Mouse (Mus musculus) liver, embryonic 11.5 days (tissue): ENCODE results near the gene Lrrc61. TPM values are rescaled to one million over a fixed set of nuclear protein-coding genes. Genes with fewer than 3 reads are reported as not detected.
A peak's percentile ranks its signal among the peaks of the same experiment; 100 is the strongest.
"Not testable (repeated sequence)": the region's sequence is repeated elsewhere in the genome, so short reads cannot be mapped to it uniquely, and the experiment has no call there.

Experiments
- ATAC-seq: fragments of 200-750 bp; cut with Nextera tagmentation; replicated peaks from 2 replicates; pipeline ENCODE4 v1.8.0; 2017; ENCODE audit warnings: moderate number of reproducible peaks, mild to moderate bottlenecking, moderate TSS enrichment, moderate library complexity; ENCODE audit not compliant: low FRiP score
- DNase-seq: peaks from one replicate; pipeline ENCODE4 v3.0.0-alpha.2; 2017; ENCODE audit warnings: low spot score
- H3K27ac ChIP-seq: fragments of 300-500 bp; sonication (generic); 2 replicates; pipeline ENCODE4 v1.5.1; 2014; ENCODE audit warnings: mild to moderate bottlenecking, low read depth, low read length, control low read depth
- H3K27me3 ChIP-seq: fragments of 300-500 bp; sonication (generic); replicated peaks from 2 replicates; pipeline ENCODE4 v1.6.1; 2014; ENCODE audit warnings: low read length, mixed read lengths; ENCODE audit not compliant: control insufficient read depth, insufficient read depth
- H3K36me3 ChIP-seq: fragments of 300-500 bp; sonication (generic); 2 replicates; pipeline ENCODE4 v1.6.1; 2014; ENCODE audit warnings: mild to moderate bottlenecking, low read length, moderate library complexity, mixed read lengths; ENCODE audit not compliant: control insufficient read depth, insufficient read depth
- H3K4me1 ChIP-seq: fragments of 300-500 bp; sonication (generic); replicated peaks from 2 replicates; pipeline ENCODE4 v1.6.1; 2014; ENCODE audit warnings: low read length, mixed read lengths; ENCODE audit not compliant: control insufficient read depth, insufficient read depth
- H3K4me2 ChIP-seq: fragments of 300-500 bp; sonication (generic); 2 replicates; pipeline ENCODE4 v1.6.1; 2014; ENCODE audit warnings: mild to moderate bottlenecking, control low read depth, moderate library complexity
- H3K4me3 ChIP-seq: fragments of 300-500 bp; sonication (generic); 2 replicates; pipeline ENCODE4 v1.5.1; 2014; ENCODE audit warnings: low read depth, low read length, control low read depth
- H3K9ac ChIP-seq: fragments of 300-500 bp; sonication (generic); 2 replicates; pipeline ENCODE4 v1.6.1; 2014; ENCODE audit warnings: low read depth, low read length, control low read depth
- H3K9me3 ChIP-seq: fragments of 300-500 bp; sonication (generic); 2 replicates; pipeline ENCODE4 v1.6.1; 2016; ENCODE audit warnings: low read length, inconsistent platforms, mixed read lengths; ENCODE audit not compliant: control insufficient read depth
- WGBS: fragments of 180-500 bp; shearing (Covaris S2); extraction: QIAGEN DNeasy Blood & Tissue Kit; methylation state at CpG from one replicate; pipeline ENCODE4 v1.1.7; 2014; 5-methylcytosine and 5-hydroxymethylcytosine counted together
- polyA plus RNA-seq: library from polyadenylated mRNA; unstranded; fragments of >200 nt; fragmentation: Nextera tagmentation; extraction: Ambion mirVana; gene quantifications from 2 replicates; pipeline ENCODE4 v1.2.1, GENCODE M21; 2014

The Lrrc61 gene
- polyA plus RNA-seq, result 4.6 and 4.9 TPM in 2 replicates

DNA sequence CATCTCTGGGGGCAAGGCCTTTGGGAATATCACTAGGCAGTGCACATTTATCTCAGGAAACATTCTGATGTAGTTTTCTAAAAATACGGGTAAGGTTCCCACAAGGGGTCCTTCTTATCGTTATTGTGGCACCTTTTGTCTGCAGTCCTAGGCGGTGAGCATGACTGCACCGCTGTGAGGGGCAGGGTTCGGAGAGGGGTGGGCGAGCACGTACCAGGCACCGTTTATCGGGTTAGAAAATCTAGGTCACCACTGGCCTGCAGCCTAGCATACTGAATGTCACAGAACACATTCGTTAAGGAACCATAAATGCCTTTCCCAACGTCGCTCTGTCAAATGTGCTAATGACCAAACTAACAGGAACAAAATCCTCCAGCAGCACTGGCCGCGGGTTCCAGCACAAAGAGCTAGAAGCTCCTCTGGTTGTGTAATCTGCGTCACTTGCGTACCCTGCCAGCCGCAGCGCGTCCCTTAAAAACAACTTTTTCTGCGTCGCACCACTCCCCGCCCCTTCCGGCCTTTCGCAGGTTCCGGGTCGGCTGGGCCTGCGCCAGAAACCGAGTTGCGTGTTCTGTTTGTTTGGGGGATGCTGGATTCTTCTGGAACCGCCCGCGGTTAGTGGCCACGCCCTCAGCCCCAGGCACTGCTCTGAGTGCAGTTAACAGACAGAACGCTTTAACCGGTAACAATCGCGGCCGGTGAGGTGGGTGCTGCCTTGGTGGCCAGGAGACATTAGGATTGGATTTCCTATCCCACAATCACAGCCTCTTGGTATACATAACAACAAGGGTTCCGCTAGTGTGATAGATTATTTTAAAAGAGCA is at the start of gene Lrrc61:
Gene Lrrc61 (plus strand): TSS at position 517 of the 824 bp plus-strand sequence.
- Histone ChIP-seq H3K4me3 (peak within 1 kb of the TSS; percentile 43), H3K4me1 (peaks cover 2% of the 10 kb centered on the region; the same call in 1 of the 2 replicates), H3K27me3 (no peaks in the 10 kb centered on the region), H3K9ac (peak within 1 kb of the TSS; percentile 64), H3K36me3 (no peaks in the 10 kb centered on the region), H3K27ac (peak within 1 kb of the TSS; percentile 68; the same call in 1 of the 2 replicates), H3K9me3 (no peaks in the 10 kb centered on the region), H3K4me2 (peak within 1 kb of the TSS; percentile 74)
- under 1% methylated on average over 39 of the region's 39 CpGs for WGBS
- peak; percentile 89 for DNase-seq
- peak; percentile 90 for ATAC-seq

DNA sequence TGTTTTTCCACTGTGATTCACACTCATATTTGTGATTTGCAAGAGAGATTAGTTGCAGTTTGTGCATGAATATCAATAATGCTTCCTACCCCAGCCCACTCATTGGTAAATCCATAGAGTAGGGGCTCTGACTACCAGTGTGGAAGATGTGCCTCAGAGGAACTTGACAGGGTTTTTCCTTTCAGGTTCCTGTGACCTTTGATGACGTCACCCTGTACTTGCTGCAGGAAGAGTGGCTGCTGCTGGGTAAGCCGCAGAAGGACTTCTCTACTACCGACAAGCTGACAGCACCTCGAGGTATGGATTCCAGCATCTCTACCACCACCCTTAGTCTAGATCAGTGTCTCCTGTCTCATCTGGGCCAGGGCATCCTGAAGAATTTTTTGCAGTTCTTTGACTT is 46.5 kb upstream of the Lrrc61 start:
- 60% methylated on average over 4 of the region's 4 CpGs for WGBS
- Histone ChIP-seq H3K27me3 (no peaks in the 10 kb centered on the region), H3K36me3 (peaks cover 9% of the 10 kb centered on the region; the same call in 1 of the 2 replicates), H3K4me1 (no peaks in the 10 kb centered on the region; the same call in 1 of the 2 replicates), H3K4me2 (no peak overlapping the region), H3K27ac (no peak overlapping the region), H3K9me3 (no peaks in the 10 kb centered on the region), H3K4me3 (no peak overlapping the region), H3K9ac (no peak overlapping the region)
- ATAC-seq (no peak), DNase-seq (no peak)

DNA sequence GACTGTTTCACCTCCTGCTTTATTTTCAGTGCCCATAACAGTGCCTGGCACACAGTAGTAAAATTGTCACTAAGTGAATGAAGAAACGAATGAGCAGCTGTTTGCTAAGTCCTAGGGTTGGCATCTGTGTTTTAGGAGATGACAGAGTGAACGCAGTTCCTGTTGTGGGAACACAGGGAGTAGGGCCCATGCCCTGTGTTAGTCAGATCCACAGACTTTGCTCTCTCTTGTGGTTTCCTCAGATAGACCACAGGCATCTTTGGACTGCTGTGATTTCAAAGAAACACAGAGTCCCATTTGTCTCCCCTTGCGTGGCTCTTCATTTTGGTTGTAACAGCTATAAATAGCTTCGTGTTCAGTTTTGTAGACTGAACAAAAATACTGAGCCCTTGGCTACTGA is 44.2 kb upstream of the Lrrc61 start:
- WGBS, result 71% methylated on average over 4 of the region's 4 CpGs
- no peak for ATAC-seq
- no peak overlapping the region for H3K27ac ChIP-seq
- H3K4me1 ChIP-seq, result no peaks in the 10 kb centered on the region
- H3K4me3 ChIP-seq, result no peak overlapping the region
- H3K4me2 ChIP-seq, result no peak overlapping the region
- peaks cover 15% of the 10 kb centered on the region; the same call in 1 of the 2 replicates for H3K36me3 ChIP-seq
- H3K9me3 ChIP-seq, result no peaks in the 10 kb centered on the region
- no peak for DNase-seq
- H3K9ac ChIP-seq, result no peak overlapping the region
- H3K27me3 ChIP-seq, result no peaks in the 10 kb centered on the region

DNA sequence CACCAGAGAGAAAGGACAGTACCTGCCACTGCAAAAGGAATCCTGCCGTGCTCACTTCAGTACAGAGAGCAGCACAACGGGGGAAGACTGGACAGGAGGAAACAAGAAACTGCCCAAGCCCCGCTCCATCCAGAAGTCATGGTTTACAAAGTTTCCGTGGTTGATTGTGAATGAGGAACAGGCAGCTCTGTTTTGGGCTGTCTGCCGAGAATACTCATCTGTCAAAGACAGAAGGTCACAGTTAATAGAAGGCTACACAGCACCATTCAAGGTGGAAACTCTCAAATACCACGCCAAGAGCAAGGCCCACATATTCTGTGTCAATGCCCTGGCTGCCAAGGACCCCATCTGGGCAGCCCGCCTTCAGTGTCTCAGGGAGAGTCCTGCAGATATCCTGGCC is 42.7 kb upstream of the Lrrc61 start:
- ATAC-seq (no peak), DNase-seq (no peak)
- WGBS, result 67% methylated on average over 7 of the region's 7 CpGs
- no peak overlapping the region for H3K27ac ChIP-seq
- no peaks in the 10 kb centered on the region for H3K9me3 ChIP-seq
- no peak overlapping the region for H3K4me3 ChIP-seq
- peaks cover 23% of the 10 kb centered on the region; the same call in 1 of the 2 replicates for H3K36me3 ChIP-seq
- H3K27me3 ChIP-seq, result no peaks in the 10 kb centered on the region
- no peaks in the 10 kb centered on the region for H3K4me1 ChIP-seq
- no peak overlapping the region for H3K4me2 ChIP-seq
- no peak overlapping the region for H3K9ac ChIP-seq

DNA sequence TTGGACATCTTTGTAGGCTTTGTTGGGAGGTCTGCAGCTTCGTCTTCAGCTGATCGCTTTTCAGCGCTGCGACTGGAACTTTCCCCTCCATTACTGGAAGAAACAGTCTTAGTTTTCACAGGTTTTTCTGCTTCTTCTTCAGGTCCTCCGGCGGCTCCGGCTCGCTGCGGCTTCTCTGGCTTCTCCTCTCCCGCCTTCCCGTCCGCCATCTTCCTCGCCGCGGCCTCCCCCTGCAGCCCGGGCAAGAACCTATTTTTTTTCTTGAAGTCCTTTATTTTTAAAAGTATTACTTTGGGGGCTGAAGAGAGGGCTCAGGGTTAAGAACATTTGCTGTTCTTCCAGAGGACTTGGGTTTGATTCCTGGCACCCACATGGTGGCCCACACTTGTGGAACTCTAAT is 29.7 kb upstream of the Lrrc61 start:
- H3K4me3 ChIP-seq, H3K4me2 ChIP-seq, H3K27me3 ChIP-seq, DNase-seq, H3K9me3 ChIP-seq, H3K27ac ChIP-seq, H3K4me1 ChIP-seq, H3K36me3 ChIP-seq, ATAC-seq, H3K9ac ChIP-seq: not testable (repeated sequence)
- 89% methylated on average over 12 of the region's 16 CpGs for WGBS

DNA sequence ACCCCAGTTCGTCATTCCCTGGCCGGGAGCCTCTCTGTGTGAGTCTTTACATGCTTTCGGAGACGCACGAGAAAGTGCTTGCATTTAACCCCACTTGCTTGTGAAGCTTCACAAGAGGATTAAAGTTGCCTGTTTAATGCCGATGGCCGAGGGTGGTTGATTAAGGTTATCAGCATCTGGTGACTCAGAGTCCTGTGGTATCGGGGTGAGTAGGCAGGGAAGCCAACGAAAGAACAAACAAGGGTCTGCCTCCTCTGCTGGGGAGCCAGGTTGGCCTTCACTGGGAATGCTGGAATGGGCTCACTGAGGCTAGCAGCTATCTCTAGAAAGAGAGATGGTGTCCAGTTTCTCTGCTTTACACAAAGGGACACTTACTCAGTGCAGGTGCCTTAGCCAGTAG is 26.7 kb upstream of the Lrrc61 start:
- WGBS, result 72% methylated on average over 9 of the region's 9 CpGs
- Histone ChIP-seq H3K9ac (no peak overlapping the region), H3K4me2 (no peak overlapping the region), H3K4me3 (no peak overlapping the region), H3K4me1 (no peaks in the 10 kb centered on the region), H3K27me3 (no peaks in the 10 kb centered on the region), H3K9me3 (no peaks in the 10 kb centered on the region), H3K36me3 (peaks cover 3% of the 10 kb centered on the region; the same call in 1 of the 2 replicates), H3K27ac (no peak overlapping the region)
- DNase-seq (no peak), ATAC-seq (no peak)

DNA sequence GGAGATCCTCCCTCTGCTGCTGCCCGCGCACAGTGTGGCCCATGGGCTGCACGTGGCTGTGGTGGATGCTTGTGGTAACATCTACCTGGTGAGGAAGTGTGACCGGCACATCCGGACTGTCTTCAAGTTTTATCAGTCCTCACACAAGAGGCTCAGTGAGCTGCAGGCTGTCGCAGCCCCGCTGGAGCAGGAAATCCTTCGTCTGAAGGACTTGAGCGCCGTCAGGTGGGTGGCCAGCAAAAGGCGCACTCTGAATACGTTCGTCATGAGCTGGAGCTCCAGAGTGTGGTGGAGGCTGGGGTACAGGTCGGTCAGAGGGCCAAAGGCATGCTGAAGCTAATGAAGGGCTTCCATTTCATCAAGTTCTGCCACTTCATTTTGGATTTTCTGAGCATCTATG is 25.3 kb upstream of the Lrrc61 start:
- WGBS, result 54% methylated on average over 14 of the region's 14 CpGs
- peaks cover 3% of the 10 kb centered on the region; the same call in 1 of the 2 replicates for H3K36me3 ChIP-seq
- no peak overlapping the region for H3K4me3 ChIP-seq
- no peak overlapping the region for H3K9ac ChIP-seq
- no peaks in the 10 kb centered on the region for H3K27me3 ChIP-seq
- H3K27ac ChIP-seq, result no peak overlapping the region
- no peaks in the 10 kb centered on the region for H3K9me3 ChIP-seq
- DNase-seq, result no peak
- no peak overlapping the region for H3K4me2 ChIP-seq
- no peaks in the 10 kb centered on the region for H3K4me1 ChIP-seq
- no peak; the same call in 1 of the 2 replicates for ATAC-seq

DNA sequence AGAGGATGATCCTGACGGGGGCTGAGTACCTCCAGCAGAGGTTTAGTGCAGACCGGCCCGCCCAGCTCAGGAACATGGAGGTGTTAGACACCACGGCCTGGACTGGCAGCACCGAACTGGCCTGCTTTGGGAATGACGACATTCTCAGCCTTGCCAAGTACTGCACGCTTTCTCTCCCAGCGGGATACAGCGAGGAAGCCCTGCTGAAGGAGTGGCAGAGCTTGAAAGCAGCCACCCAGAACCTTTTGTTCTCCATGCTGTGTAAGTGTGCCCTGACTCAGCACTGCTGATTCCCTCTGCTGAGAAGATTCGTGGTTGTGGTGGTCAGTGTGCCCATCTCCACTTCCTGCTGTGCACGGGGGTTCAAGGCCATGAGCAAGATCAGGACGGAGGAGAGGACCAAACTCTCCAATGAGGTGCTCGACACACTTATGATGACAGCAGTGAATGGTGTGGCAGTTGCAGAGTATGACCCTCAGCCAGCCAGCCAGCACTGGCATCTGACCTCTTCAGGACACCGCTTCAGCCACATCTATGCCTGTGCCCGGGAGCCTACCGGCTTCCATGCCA is 24.6 kb upstream of the Lrrc61 start:
- Histone ChIP-seq H3K27me3 (no peaks in the 10 kb centered on the region), H3K4me3 (no peak overlapping the region), H3K4me2 (no peak overlapping the region), H3K9ac (no peak overlapping the region), H3K36me3 (peaks cover 3% of the 10 kb centered on the region; the same call in 1 of the 2 replicates), H3K4me1 (no peaks in the 10 kb centered on the region), H3K9me3 (no peaks in the 10 kb centered on the region), H3K27ac (no peak overlapping the region)
- ATAC-seq (no peak), DNase-seq (no peak)
- WGBS, result 78% methylated on average over 16 of the region's 16 CpGs
